Mouse (Mus musculus) frontal cortex, adult (tissue): ENCODE data around the gene Defb22.

ENCODE experiments used
- ATAC-seq: cut with Nextera tagmentation; 2 replicates; pipeline ENCODE4 v1.9.2; 2017; ENCODE audit warnings: mild to moderate bottlenecking, moderate library complexity, mixed read lengths; ENCODE audit not compliant: low TSS enrichment

Defb22 gene

DNA sequence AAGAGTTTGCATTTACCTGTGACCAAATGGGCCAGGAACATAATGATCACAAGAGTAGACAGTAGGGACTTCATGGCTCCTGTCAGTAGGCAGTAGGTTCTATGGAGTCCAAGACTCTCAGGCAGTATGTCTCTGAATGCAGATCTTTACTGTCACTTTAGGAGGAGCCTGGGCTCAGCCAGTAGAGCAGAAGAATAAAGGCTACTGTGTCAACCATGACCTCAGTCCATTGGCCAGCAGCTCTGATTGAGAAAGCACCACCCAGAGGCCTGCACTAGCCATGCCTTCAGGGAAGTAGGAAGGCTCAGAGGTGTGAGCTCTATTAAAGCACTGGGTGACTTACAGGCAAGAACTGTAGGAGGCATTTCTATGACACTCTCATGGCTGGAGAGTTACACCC, at the start of gene Defb22:
Gene Defb22, minus strand, starts transcription at position 101 of the 400 bp plus-strand sequence.
- no peak for ATAC-seq

DNA sequence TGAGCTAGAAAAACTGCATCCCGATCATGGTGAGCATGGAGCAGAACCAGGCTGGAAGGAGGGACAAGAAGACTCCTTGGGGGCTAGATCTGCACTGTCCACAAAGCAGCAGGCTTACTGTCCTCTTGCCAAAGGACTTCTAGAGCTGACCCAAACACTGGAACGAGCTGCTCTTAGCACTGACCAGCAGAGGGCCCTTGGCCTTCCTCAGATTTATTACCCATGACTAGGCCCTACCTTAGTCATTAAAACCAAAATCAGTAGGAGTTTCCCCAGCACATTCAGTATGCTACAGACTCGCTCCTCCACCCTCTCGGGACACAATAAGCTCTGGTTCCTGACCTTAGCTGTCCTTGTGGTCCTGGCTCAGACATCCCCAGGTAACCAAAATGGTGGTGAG, 28.0 kb upstream of the Defb22 start, which contains the start of gene Defb28:
Gene Defb28, plus strand, starts transcription at position 275 of the 400 bp plus-strand sequence.
- no peak for ATAC-seq

DNA sequence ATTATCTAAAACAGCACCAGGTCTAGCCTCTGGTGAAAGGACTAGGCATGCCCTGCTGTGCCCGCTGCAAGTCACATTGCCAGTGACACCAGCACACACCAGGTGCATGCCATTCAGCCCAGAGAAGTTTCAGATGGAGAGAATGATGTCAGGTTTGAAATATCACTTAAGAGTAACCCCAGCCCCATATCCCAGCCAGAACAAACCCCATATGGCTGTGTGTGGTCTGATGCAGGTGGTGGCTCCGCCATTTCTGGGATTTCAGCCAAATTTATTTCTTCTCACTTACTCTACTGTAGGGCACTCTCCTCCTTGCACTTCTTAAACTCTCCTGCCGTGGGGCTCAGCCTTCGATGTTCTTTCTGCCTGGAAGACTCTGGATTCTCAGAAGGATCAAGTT, 26.1 kb upstream of the Defb22 start:
- no peak for ATAC-seq

DNA sequence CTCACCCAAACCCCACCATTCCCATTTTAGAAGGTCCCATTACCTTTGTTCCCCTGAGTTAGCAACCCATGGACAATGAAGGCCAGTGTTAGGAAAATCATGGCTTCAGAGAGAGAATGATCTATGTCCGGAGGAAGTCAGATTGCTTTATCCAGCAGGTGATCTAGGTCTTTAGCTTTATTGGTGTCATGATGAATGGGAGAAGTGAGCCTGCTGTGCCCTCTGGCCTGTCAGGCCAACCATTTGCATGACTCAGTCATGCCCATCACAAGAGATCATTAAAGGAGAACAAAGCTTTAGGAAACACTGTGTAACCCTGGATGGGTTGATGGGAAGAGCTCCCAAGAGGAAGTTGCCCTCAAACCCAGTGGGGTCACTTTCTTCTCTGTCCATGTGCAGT, 21.7 kb upstream of the Defb22 start, which contains the start of gene Defb26:
Gene Defb26, minus strand, starts transcription at position 101 of the 400 bp plus-strand sequence.
- no peak for ATAC-seq

DNA sequence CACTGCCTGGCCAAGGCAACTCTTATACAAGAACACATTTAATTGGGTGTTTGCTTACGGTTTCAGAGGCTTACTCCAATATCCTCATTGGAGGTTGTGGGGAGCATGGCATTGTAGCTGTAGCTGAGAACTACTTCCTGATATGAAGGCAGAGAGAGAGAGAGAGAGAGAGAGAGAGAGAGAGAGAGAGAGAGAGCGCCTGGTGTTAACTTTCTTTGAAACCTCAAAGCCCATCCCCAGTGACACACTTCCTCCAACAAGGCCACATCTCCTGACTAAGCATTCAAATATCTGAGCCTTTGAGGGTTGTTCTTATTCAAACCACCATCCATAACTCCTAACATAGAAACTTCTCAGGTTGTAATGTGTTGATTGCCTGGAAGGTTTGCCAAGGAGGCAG, 14.0 kb upstream of the Defb22 start:
- ATAC-seq = no peak

DNA sequence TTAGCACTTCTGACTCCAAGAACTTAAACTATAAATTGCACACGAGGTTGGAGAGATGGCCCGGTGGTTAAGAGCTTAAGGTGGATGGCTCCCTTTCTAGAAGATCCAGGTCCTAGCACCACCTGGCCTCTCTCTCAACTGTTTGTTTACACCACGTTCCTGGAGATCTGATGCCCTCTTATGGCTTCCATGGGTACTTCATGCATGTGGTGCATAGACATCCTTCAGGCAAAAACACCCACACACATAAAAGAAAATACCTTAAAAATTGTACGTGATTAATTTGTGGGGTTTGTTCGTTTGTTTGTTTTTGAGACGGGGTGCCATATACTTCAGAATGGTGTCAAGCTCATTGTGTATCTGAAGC, 10.9 kb upstream of the Defb22 start:
- ATAC-seq = no peak

DNA sequence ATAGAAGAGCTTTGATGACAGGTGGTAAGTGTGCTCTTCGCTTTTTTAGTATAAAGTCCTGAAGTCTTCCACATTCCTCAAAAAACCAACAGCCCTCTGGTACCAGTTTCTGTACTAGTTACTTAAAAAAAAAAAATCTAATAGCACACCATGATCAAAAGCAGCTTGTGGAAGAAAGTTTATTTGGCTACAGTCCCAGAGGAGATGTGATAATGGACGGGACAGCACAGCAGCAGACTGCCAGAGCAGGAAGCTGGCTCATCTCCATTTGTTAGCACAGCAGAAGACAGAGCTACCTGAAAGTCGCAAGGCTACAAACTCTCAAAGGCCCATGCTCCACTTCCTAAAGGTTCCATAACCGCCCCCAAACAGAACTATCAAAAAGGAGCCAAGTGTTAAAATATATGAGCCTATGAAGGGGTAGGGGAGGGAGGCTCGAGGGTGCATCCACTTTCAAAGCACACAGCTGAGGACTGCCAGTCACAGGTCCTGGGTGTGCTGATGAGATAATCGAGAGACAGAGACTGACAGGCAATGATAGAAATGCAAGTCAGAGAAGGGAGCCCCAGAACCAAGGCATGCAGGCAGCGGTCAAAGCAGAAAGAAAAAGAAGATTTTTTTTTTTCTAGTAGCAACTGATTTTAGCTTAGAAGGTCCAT, 10.4 kb upstream of the Defb22 start:
- no peak for ATAC-seq

DNA sequence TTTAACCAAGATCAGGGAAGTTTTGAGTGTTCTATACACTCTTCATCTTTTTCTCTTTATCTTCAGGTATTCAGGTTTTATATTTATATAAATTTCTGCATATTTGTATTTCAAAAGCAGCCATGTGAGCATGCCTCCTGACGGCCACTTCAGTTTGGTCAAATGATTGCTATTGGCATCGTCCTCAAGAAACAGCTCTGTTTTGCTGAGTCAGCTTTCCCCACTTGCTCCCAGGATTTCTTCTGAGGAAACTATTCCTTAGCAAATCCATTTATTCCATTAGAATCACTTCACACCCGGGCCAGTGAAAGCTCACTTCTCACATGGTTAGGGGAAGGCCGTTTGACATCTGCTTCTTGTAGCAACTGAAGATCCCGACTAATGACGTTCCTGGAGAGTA, 8.1 kb upstream of the Defb22 start:
- no peak for ATAC-seq

DNA sequence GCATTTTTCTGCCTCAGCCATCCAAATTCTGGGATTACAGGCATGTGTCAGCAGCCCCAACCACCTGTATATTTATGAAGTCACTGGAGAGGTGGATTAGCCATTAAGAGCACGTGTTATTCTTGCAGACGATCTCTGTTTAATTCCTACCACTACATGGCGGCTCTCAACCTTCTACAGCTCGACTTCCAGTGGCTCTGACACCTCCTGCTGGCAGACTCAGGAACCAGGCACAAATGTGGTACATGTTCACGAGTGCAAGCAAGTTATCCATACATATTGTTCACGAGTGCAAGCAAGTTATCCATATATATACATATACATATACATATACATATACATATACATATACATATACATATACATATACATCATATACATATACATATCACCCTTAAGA, 3.2 kb upstream of the Defb22 start:
- no peak for ATAC-seq

DNA sequence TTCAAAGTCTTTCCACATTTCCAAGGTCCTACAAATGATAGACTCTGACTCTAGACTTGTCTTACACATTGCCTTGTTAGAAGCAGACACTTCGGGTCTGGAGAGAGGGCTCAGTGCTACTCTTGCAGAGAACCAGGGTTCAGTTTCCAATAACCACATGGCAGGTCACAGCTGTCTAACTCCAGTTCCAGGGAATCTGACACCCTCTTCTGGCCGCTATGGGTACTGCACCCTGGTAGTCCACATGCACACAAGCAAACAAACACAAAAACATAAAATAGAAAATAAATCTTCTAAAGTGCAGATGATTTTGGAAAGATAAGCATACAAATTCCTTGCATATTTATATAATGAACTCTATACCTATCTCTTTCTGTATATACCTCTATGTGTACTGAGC, 2.9 kb downstream of the Defb22 start:
- ATAC-seq = no peak

DNA sequence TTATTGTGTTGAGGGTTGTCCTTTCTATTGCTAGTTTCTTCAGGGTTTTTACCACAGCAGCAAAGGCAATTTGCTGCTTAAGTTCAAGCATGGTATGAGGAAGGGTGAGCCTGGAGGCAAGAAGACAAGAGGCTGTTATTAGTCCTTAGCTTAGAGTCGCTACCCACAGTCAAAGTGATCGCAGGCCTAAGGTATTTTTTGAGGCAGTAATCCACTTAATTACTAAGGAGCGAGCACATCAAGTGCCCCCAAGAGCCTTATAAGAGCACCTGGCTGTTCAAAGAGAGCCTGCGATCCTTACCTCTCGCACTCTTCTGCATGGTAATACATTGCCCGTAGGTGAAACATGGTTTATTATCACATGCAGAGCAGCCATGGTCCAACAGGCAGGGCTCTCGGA, 8.2 kb downstream of the Defb22 start:
- no peak for ATAC-seq

DNA sequence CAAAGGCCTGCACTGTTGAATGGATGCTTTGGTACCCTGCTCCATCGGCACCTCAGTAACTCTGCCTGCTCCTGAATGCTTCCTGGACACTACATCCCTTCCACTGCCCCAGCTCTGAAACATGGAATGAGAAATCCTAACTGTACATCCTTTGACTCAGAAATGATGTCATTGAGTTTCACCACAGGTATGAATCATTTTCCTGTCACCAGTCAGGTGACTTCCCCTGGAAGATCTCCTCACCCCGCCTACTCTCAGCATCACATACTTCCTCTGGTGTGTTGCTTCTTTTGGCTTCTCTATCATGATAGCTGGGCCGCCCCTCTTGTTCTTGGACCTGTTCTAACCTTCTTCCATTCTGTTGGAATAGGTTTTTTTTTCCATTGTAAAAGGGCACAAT, 9.1 kb downstream of the Defb22 start:
- no peak for ATAC-seq

DNA sequence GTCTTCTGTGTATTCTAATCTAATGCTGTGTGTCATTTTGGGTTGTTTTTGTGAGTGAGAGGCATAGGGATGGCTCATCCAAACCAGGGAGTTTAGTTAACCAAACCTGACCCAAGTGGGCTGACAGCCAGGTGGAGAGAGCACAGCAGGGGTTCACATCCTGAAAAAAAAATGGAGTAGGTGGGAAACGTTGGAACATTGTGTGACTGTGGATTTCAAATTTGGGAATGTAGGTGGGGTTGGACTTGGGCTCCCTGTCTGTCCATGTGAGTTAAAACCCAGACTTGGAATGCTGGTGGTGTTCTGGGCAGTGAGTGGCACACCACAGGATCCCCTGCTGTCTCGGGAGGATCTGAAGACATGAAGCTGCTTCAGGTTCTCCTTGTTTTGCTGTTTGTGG, 13.2 kb downstream of the Defb22 start, which contains the start of gene Defb20:
Gene Defb20, plus strand, starts transcription at position 301 of the 400 bp plus-strand sequence.
- ATAC-seq = no peak

DNA sequence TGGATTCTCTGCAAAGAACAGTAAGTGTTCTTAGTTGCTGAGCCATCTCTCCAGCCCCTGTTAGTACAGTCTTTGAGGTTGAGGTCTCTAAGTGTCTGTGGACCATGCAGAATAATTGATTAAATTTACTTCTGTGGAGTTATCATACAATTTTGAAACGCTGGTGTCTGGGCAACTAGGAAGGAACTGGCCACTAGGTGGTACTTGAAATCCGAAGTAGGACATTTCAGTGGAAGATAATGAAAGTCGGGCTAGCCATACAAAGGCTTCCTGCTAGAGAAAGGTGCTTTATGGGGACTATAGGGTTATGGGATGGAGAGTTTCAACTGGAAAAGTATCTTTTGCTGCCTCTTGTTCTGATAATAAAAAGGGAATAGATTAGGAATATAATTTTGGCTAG, 17.5 kb downstream of the Defb22 start:
- ATAC-seq = peak; percentile 38; the same call in 1 of the 2 replicates

DNA sequence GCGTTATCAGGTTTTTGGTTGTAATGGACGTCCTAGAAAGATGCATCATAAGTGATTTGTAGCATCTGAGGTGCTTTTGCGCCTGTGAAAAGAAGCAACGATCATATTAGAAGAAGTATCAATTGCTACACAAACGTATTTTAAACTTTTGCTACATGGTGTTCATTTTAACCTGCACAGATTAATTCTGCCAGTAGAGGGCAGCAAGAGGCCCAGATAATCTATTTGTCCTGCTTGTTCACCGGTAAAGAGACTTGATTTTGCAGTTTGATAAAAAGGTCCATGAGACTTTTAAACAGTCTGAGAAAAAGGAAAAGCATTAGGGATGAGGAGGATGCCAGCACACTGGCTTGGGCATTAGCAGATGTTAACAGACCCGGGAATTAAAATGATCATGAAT, 19.0 kb downstream of the Defb22 start:
- no peak; the same call in 1 of the 2 replicates for ATAC-seq

DNA sequence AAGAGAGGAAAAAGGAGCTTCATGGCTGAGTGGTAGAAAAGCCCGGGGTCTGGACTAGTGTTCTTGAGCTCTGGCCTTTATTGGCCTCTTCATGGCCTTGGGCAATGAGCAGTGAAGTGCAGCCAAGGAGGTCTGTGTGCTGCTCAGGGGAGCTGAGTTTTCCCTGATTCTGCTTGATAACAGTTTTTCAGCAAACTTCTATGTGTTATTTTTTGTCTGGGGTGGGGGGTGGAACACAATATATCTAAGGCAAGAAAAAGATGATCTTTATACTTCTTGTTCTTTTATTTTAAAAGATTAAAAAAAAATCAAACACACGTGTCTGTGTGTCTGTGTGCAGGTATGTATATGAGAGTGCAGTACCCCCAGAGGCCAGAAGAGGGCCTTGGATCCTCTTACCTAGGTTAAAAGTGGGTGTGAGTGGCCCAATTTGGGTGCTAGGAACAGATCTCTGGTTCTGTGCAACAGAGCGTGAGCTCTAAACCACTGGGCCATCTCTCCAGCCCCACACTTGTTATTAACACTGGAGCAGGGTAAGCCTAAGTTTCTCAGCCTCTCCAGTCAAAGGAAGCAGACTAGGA, 25.3 kb downstream of the Defb22 start, which contains the start of gene Defb23:
Gene Defb23, minus strand, starts transcription at position 51 of the 581 bp plus-strand sequence.
- no peak for ATAC-seq

DNA sequence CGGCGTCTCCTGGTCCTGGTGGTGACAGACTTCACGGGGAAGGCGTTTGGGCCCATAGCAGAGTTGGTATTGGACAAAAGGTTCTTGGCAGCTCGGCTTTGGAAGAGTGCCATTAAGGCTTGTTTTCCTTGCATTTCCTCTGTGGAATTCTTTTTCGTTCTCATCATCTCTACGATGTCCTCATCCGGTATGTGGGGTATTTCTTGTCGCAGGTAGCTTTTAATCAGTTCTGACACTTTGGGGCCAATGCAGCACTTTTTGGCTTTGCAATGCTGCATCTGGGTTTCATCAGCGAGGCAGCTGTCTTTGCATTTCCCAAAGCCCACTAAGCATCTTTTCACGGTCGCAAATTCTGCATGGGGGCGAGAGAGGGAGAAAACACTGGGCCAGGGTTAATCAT, 30.7 kb downstream of the Defb22 start:
- no peak for ATAC-seq

DNA sequence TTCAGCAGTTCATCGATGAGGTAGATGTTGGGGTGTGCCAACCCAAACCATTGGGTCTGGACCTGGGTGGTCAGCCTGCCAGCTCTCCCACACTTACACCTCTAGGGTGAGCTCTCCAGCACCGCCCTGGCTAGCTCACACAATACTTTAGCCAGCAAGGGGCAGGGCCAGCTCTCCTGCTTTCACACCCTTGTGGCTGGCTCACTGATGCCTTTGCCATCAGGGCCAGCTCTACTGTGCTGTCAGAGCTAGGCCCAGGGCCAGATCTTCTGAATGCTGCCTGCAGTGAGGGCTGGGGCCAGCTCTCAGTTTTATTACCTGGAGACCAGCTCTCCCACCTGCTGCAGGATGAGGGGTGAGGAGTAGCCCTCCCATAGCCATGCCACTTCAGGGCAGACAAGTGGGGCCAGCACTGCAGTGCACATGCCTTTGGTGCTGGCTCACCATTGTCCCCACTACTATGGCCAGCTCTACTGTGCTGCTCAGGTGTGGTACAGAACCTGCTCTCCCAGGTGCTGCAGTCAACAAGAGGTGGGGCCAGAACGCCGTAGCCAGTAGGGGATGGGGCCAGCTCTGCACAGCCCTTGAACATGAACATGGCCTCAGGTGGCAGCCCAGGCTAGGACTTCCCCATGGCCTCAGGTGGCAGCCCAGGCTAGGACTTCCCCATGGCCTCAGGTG, 37.7 kb downstream of the Defb22 start:
- ATAC-seq = no peak

DNA sequence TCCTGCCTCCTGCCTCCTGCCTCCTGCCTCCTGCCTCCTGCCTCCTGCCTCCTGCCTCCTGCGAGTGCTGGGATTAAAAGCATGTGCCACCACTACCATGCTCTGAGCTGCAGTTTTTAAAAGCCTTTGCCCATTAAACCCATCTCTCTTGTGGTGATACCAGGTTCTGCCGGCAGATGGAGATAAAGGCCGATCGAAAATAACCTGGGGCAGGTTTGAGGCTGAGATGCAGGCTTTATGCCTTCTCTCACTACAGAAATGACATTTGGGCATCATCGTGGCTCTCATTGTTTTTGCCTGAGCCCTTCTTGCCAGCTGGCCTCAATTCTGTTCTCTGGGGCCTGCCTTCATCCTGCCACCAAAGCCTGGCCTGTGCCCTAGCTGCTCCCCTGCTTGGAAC, 39.7 kb downstream of the Defb22 start:
- peak; percentile 82 for ATAC-seq

DNA sequence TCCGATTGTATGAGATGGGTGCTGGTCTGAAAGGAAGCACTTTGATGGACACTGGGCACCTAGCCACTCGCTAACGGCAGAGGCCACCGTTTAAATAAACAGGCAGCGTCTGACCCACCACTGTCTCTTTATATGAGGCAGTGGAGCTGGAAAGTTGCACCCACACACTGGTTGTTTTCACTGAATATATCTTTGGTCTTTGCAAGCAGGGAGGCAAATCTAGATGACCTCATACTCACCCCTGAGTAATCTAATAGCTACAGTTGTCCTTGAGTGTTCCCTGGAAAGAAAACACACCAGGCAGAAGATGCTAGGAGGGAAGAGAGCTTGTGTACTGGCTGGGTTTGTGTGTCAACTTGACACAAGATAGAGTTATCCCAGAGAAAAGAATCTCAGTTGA, 42.5 kb downstream of the Defb22 start:
- ATAC-seq = no peak

DNA sequence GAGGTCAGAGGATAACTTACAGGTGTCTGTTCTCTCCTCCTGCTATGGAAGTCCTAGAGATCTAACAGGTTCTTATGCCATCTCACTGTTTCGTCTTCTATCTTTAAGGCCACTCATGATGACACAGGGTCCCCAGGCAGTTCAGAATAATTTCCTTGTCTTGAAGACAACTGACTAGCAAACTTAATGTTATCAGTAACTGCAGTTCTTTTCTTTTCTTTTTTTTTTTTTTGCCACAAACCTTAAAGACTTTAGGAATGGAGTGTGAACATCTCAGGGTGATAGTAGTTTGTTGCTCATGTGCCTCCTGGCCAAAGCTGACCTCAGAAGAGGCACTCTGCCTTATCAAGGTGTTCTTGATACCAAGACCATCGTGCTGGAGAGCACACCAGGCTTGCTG, 43.3 kb downstream of the Defb22 start:
- ATAC-seq = no peak

DNA sequence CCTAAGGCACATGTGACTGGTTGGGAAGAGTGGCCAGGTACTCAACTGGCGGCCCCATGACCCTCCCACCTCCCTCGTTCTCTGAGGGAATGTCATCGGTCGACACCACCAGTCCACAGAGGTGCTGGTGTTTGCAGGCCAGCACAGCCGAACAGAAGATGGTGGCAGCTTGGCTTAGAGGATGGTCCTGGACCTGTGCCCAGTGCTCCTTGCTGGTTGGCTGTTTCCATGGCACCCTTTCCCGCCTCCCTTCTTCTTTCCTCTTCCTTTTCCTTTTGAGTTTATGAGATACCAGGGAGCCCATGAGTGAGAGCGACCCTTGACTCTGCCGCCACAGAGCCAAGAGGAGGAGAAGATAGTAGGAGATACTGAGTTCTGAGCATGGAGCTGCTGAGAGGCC, 46.7 kb downstream of the Defb22 start:
- ATAC-seq = no peak

DNA sequence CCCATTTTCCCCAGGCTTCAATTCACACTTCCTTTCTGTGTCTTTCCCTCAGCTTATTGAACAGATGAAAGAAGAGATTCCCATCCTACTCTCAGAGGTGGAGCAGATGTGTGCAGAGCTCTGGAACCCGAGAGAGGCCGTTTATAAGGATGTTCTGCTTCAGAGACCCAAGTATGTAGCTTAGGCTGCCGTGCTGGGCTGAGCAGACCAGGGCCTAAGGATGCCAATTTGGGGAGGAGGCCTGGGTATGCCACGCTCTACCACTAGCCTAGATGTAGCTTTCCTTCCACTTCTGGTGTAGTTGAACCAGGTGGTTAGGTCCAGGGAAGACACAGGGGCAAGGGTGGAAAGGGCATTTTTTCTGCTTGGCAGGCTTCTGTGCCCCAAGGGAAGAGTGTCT, 47.6 kb downstream of the Defb22 start:
- no peak for ATAC-seq
